Mouse (Mus musculus): ENCODE measurements around the gene Ror1.

The Ror1 gene

GRCm38 (mm10) chr4:100301423-100301822 lies 205.8 kb downstream of the Ror1 start:
- no peak for DNase-seq (ENCODE audit: low read depth in 1 of 2, low spot score in 2 of 2)

GRCm38 (mm10) chr4:100307365-100307764 lies 211.8 kb downstream of the Ror1 start:
- DNase-seq (ENCODE audit: low read depth in 1 of 2, low spot score in 2 of 2): no peak

- no peak for DNase-seq (ENCODE audit: low read depth in 1 of 2, low spot score in 2 of 2)
Observed at GRCm38 (mm10) chr4:100311775-100312537, 216.4 kb downstream of the Ror1 start.

- no peak for DNase-seq (ENCODE audit: low read depth in 1 of 2, low spot score in 2 of 2)
Observed at GRCm38 (mm10) chr4:100315066-100315465, 219.5 kb downstream of the Ror1 start.

- no peak for DNase-seq (ENCODE audit: low read depth in 1 of 2, low spot score in 2 of 2)
Observed at GRCm38 (mm10) chr4:100321758-100322157, 226.2 kb downstream of the Ror1 start.

- no peak for DNase-seq (ENCODE audit: low read depth in 1 of 2, low spot score in 2 of 2)
Observed at GRCm38 (mm10) chr4:100324719-100325515, 229.3 kb downstream of the Ror1 start.

GRCm38 (mm10) chr4:100328361-100328970 lies 232.9 kb downstream of the Ror1 start:
- DNase-seq (ENCODE audit: low read depth in 1 of 2, low spot score in 2 of 2): no peak

GRCm38 (mm10) chr4:100335168-100335567 lies 239.6 kb downstream of the Ror1 start:
- DNase-seq (ENCODE audit: low read depth in 1 of 2, low spot score in 2 of 2): no peak

- no peak for DNase-seq (ENCODE audit: low read depth in 1 of 2, low spot score in 2 of 2)
Observed at GRCm38 (mm10) chr4:100347791-100348190, 252.2 kb downstream of the Ror1 start.

GRCm38 (mm10) chr4:100350106-100350795 lies 254.7 kb downstream of the Ror1 start:
- DNase-seq (ENCODE audit: low read depth in 1 of 2, low spot score in 2 of 2): no peak

- no peak for DNase-seq (ENCODE audit: low read depth in 1 of 2, low spot score in 2 of 2)
Observed at GRCm38 (mm10) chr4:100351797-100352290, 256.3 kb downstream of the Ror1 start.

- no peak for DNase-seq (ENCODE audit: low read depth in 1 of 2, low spot score in 2 of 2)
Observed at GRCm38 (mm10) chr4:100355566-100355965, 260.0 kb downstream of the Ror1 start.

GRCm38 (mm10) chr4:100357881-100358589 lies 262.4 kb downstream of the Ror1 start:
- no peak for DNase-seq (ENCODE audit: low read depth in 1 of 2, low spot score in 2 of 2)

- DNase-seq (ENCODE audit: low read depth in 1 of 2, low spot score in 2 of 2): no peak
Observed at GRCm38 (mm10) chr4:100363666-100364065, 268.1 kb downstream of the Ror1 start.

- no peak for DNase-seq (ENCODE audit: low read depth in 1 of 2, low spot score in 2 of 2)
Observed at GRCm38 (mm10) chr4:100368691-100369090, 273.1 kb downstream of the Ror1 start.

- DNase-seq (ENCODE audit: low read depth in 1 of 2, low spot score in 2 of 2): no peak
Observed at GRCm38 (mm10) chr4:100369541-100370174, 274.1 kb downstream of the Ror1 start.

GRCm38 (mm10) chr4:100372806-100373205 lies 277.2 kb downstream of the Ror1 start:
- DNase-seq (ENCODE audit: low read depth in 1 of 2, low spot score in 2 of 2): no peak

GRCm38 (mm10) chr4:100373780-100374179 lies 278.2 kb downstream of the Ror1 start:
- no peak for DNase-seq (ENCODE audit: low read depth in 1 of 2, low spot score in 2 of 2)

- no peak for DNase-seq (ENCODE audit: low read depth in 1 of 2, low spot score in 2 of 2)
Observed at GRCm38 (mm10) chr4:100375286-100375685, 279.7 kb downstream of the Ror1 start.

- DNase-seq (ENCODE audit: low read depth in 1 of 2, low spot score in 2 of 2): no peak
Observed at GRCm38 (mm10) chr4:100376163-100376562, 280.6 kb downstream of the Ror1 start.
